Mouse (Mus musculus): ENCODE measurements around the gene 4930432K21Rik.

Gene 4930432K21Rik

DNA sequence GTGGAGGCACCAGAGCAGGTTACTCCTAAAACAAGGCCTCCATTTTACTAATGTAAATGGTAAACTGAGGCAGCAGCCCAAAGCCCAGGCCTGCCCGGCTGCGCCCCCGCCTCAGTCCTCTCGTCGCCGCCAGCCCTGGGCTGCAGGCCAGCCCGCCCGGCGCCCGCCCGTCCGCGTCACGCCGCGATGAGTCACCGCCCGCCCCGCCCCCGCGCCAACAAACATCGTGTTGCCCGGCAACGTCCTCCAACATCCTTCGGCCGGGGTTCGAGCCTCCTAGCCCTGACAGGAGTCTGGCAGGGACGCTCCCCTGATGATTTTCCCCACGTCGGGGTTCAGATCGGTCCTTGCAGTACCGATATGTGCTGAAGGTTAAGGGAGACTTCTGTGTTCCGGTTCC is 44.7 kb downstream of the 4930432K21Rik start:
- peak; percentile 70 for DNase-seq (ENCODE audit: low spot score)

DNA sequence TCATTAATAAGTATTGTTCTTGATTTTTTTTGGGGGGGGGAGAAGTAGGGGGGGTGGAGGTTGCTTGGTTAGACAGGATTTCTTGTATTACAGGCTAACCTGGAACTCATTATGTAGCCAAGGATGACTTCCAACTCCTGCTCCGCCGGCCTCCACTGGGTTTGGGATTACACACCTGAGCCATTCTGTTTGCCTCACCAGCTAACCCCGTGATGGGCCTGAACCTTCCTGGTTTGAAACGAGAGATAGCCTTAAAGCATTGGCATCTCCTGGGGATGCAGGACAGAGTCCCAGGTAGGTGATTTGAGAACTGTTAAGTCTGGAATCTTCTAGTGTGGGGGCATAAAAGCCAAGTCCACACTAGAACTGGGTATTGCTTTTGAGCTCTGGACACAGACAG is 45.3 kb downstream of the 4930432K21Rik start:
- DNase-seq (ENCODE audit: low spot score): no peak

DNA sequence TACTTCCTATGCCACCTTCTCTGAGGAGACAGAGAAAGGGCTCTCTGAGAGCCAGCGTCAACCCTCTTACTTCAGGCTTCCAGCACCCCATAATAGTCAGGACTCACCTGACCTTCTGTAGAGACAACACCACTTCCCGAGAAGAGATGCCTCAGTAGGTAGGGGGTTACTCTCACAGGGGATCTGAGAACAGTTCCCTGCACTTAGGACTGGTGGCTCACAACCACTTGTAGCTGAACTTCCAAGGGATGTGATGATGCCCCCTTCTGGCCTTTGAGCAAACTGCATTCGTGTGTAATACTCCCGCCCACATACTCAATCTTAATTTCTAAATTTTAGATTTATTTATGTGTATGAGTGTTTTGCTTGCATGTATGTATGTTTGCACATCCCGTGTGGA is 45.7 kb downstream of the 4930432K21Rik start:
- no peak for DNase-seq (ENCODE audit: low spot score)

DNA sequence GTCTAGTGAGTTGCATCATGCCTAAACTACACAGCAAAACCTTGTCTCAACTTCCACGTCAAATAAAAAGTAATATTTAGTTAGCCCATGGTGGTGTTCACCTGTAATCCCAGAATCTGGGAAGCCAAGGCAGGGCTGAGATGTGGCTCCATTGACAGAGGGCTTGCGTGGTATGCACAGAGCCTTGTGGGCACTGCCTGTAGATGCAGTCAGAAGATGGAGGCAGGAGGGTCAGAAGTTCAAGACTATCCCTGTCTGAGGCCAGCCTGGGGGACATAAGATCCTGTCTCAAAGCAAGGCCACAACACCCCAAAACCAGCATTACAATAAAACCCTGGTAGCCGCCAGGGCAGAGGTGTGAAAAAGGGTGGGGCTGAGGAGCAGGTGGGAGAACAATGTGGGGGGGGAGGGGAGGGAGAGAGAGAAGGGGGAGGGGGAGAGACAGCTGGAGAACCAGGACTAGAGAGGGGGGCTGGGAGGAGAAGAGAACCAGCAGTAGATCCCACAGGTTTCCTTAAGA is 46.5 kb downstream of the 4930432K21Rik start:
- DNase-seq (ENCODE audit: low spot score): no peak

DNA sequence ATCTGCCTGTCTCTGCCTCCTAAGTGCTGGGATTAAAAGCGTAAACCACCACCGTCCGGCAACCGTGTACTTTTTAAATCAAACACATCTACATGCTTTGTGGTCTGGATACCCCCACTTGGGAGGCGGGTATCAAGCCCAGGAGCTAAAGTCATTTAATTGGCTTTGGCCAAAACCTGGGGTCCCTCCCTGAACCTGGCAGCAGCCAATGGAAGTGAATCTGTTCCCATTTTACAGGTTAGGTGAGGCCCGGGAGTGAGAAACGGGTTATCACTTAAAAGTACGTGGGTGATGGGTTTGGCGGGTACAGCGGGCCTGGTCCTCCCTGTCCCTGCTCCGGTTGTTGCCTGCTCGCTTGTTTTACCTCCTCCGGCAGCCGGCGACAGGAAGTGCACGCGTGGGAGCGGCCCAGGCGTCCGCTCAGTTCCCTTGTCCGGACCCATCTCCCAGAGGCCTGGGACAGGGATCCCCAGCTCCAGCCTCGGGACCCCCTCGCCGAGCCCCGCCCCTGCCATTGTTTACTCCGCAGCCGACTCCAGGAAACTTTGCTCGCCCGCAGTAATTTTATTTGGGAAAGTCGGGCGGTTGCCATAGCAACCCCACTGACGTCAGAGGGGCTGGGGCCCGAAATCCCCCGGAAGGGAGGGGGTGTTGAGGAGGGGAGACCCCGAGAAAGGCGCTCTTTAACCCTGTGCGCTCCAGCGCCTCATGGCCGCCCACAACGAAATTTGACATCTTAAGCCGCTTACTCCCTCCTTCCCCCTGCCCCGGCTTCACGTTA is 49.5 kb downstream of the 4930432K21Rik start:
- peak; percentile 83 for DNase-seq (ENCODE audit: low spot score)

DNA sequence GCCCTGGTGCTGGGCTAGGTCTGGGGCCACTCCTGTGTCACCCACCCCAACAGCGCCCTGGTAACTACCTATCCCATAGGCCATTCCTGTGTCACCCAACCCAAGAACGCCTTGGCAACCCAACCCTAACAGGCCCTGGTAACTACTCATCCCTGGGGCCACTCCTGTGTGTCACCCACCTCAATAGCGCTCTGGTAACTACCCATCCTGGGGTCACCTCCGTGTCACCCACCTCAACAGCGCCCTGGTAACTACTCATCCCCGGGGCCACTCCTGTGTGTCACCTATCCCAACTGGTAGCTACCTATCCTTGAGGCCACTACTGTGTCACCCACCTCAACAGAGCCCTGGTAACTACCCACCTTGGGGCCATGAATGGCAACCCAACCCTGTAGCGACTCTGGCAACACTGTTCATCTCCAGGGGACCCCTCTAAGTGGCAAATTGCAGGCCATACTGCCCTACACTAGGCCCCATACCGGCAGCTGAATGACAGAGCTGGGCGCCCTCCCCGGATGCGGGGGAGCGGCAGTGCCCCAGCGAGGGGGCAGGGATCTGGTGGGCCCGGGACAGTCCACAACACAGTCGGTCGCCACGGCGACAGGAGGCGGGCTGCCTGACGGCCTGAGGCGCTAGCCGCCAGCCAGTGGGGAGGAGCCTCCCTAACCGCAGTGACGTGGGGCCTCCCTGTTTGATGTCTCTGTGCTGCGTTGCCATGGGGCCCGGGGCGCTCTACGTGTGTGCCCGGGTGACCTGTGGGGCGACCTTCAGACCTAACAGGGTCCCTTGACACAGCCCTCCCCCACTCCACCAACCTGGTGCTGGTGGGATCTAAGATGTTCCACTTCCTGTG is 50.3 kb downstream of the 4930432K21Rik start:
- DNase-seq (ENCODE audit: low spot score): peak; percentile 90

DNA sequence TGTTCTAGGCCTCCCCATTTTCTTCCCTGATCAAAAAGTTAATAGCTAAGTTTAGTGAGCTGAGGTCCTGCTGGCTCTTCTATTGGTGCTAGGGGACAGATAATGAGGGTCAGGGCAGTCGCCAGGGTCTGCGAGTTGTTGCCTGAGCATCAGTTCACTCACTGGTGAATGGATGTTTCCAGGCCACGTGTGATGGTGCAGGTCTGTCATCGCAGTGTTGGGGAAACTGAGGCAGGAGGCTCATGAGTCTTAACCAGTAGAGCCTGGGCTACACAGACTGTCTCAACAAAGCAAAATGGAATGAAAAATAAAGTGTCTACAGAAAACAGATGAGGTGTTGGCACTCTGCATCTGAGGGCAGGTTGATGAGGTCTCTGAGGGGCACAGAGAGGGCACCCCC is 51.0 kb downstream of the 4930432K21Rik start:
- no peak for DNase-seq (ENCODE audit: low spot score)

DNA sequence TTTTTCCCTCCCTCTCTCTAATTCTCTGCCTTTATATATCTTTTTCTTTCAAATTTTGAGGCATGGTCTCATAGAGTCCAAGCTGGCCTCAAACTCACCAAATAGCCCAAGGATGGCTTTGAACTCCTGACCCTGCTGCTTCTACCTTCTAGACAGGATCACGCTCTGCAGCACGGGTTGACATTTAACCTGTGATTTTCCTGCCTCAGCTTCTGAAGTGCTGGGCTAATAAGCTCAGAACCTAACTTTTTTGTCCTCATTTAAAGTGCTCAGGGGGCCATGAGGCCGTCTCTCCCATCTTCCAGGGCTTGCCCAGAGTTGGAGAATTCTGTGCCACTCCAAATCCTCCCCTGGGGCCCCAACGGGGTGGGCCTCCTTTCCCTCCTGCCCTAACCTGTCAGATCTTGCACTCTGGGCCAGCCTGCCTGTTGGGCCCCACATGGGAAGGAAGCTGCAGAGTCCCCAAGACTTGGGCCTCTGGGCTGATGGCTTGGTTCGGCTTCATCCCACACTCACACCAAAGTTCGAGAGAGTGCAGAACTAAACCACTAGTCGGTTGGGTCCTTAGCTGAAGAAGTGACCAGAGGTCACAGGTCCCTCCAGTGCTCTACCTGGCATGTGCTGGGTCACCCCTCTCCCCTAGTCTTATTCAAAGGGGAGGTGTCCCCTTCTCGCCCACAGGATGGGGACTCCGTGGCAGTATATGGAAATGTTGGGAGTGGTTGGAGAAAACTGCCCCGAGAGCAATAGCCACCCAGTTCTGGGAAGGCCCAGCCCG is 51.7 kb downstream of the 4930432K21Rik start:
- no peak for DNase-seq (ENCODE audit: low spot score)

DNA sequence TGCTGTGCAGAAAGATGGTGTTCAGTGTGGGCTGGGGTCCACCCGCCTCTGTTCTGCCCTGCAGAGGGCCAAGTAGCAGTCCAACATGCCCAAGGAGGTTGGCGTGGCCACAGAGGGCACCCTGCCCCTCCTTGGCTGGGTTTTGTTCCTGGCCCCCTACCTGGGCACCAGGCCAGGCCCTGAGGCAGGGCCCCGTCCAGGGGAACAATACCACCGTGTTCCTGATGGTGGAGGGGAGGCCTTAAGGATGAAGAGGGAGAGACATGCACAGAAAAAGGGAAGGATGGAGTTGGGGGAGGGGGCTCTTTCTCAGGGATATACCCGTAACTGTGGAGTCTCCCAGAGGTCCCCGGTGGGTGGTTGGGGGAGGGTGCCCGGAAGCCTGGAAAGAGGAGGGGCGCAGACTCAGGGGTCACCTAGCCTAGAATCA is 52.3 kb downstream of the 4930432K21Rik start:
- no peak for DNase-seq (ENCODE audit: low spot score)

DNA sequence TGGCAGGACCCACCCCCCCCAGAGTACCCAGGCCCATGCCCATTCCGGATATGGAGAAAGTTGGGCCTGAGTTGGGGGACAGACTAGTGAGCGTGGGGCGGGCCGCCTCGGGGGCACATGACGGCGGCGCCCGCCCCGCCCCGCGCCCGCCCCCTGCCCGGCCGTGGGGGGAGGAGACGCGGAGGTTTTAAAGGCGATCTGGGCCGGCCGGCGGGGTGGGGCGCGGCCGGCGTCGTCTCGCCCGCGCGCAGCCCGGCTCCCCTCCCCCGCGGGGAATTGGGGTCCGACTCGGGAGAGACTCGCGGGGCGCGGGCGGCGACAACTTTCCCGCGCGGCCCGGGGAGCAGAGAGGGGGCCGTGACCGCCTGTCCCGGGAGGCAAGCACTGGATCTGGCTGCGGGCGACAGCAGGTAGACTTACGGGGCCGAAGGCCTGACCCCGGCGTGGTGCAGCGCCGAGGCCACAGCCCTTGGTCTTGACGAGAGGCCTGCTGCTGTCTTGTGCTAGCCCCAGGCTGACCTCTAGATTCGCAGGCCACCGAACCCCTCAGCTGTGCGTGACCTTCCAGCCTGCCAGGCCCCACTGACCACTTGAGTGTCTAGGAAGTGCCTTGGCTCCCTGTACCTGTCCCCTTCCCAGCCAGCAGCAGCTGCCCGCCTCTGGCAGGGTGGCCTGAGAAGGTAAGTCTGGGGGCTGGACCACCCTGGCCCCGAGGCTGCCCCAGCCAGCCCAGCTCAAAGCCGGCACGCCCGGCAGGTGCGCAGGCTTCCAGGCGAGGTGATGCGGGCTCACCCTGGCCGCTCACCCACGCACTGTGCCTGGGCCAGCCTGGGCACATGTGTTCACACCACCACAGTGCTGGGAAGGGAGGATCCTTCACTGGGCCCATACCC is 53.1 kb downstream of the 4930432K21Rik start:
- DNase-seq (ENCODE audit: low spot score): peak; percentile 73

DNA sequence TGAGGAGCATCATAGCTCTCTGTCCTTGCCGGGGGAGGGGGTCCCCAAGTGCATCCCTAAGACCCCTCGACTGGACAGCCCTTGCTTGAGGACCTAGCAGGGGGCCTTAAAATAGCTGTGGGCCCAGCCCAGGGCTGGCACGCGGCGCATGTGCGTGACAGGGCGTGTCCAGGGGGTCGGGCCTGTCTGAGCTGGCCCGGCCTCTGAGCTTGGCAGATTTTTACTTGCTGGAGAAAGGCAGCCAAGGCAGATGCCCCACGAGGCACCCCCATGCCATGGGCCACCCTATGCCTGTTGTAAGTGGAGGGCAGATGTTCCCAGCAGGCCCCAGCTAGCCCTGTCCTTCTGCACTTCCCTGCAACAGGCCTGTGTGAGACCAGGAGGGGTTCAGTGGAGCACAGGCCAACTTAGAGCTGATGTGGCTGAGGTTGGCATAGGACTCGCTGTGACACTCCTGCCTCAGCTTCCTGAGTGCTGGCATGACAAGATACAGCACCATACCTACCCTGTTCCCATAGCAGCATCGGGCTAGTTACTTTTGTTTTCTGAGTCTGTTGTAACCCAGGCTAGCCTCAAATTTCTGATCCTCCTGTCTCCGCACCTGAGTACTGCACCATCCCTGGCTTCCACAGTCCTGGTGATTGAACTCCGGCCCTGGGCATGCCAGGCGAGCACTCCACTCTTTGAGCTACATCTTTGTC is 53.9 kb downstream of the 4930432K21Rik start:
- peak; percentile 67 for DNase-seq (ENCODE audit: low spot score)

DNA sequence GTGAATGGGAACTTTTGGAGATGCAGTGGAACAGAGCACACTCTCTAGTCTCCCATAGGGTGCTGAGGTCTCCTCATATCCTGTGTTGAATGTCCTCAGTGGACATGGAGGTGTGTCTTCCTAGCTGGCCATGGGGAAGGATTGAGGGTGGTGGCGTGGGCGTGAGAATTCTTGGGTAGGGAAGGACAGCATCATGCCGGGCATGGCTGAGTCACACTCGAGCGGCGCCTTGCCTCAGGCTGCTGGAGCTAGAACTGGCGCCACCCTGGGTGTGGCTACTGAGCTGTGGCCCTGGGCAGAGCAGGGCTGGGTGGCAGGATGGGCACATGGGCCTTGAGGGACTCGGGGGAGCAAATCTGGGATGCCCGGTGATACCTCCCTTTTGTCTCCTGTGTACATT is 54.6 kb downstream of the 4930432K21Rik start:
- DNase-seq (ENCODE audit: low spot score): peak; percentile 49

DNA sequence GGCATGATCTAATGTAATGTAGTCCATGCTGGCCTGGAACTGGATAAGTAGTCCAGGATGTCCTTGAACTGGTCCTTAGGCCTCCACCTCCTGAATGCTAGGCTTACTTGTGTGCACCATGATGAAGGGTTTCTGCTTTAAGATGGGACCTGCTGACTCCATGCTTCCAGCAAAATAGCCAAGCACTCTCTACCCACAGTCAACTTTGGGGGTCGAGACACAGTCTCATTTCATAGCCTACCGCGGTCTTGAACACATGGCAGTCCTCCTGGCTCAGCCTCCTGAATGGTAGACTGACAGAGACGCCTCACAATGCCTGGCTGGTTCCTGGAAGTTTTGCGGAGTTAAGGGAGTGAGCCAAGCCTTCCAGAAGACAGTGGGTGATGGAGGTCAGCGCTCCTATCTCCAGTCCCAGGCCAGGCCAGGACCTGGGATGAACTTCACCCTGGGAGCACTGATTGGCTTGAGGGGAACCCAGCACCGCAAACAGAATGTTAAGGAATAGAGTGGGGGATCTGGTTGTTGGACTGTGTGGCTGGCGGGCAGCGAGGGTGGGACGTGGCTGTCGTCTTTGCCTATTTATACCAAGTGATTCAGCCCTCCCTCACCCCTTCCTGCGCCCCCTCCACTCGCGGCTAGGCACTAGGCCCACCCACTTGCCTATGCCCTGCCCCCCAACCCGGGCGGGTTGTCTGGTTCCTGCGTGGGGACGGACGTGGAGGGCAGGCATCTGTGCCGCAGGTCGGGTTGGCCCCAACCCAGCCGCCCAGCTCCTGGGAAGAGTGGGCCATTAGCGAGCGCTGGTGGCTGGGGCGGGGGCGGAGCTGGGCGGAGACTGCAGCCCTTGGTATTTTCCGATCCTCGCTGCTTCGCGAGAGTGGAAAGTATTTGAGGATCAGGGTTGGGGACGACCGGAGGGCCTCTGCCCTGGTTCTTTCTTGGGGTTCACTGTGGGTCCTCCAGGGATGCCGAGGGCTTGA is 55.4 kb downstream of the 4930432K21Rik start:
- DNase-seq (ENCODE audit: low spot score): peak; percentile 76

DNA sequence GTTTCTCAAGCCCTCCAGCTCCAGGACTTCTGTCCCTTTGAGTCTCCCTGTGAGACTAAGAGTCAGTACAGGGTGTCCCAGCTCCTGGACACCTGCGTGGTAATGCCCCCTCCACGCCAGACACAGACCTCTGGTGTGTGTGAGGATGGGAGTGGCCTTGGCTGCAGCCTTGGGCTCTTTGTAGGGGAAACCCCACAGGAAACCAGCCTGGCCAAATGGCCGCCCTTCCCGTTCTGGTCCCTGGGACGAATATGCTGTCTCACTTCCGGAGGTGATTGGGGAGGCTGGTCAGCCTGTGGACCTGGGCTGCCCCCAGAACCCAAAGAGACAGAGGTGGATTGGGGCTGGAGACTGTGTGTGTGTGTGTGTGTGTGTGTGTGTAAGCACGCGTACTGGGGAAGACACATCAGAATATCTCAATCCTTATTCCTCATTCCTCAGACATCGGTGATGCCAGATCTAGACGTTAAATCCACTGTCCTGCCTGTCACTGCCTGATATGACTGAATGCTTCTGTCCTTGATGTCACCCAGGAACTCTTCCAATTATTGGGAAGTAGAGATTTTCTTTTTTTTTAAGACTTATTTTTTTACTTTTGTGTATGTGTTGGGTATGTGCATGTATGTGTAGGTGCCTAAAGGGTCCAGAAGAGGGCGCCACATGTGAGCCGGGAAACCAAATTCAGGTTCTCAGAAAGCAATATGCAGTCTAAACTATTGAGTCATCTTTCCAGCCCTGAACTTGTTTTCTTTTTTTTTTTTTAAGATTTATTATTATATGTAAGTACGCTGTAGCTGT is 56.3 kb downstream of the 4930432K21Rik start:
- peak; percentile 60 for DNase-seq (ENCODE audit: low spot score)

DNA sequence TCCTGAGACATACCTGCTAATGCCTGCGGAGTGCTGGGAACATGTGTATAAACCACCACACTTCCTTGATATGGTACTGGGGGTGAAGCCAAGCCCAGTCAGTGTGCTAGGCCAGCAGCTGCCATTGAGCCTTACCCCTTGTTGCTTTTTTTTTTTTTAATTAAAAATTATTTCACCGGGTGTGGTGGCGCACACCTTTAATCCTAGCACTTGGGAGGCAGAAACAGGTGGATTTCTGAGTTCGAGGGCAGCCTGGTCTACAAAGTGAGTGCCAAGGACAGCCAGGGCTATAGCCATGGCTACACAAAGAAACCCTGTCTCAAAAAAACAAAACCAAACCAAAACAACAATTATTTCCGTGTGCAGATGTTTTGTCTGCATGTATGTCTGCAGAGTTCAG is 57.2 kb downstream of the 4930432K21Rik start:
- no peak for DNase-seq (ENCODE audit: low spot score)

DNA sequence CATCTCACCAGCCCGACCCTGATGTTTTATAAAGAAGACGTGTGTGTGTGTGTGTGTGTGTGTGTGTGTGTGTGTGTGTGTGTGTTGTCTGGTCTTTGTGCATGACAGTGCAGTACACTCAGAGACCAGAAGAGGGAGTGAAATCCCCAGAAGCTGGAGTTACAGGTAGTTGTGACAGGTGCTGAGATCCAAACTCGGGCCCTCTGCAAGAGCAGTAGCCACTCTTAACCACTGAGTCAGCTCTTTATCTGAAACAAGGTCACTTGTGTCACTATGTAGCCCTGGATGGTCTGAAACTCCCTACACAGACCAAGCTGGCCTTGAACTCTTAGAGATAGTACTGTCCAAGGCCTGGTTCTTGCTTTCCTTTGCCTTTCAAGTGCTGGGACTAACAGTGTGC is 58.8 kb downstream of the 4930432K21Rik start:
- DNase-seq (ENCODE audit: low spot score): no peak

DNA sequence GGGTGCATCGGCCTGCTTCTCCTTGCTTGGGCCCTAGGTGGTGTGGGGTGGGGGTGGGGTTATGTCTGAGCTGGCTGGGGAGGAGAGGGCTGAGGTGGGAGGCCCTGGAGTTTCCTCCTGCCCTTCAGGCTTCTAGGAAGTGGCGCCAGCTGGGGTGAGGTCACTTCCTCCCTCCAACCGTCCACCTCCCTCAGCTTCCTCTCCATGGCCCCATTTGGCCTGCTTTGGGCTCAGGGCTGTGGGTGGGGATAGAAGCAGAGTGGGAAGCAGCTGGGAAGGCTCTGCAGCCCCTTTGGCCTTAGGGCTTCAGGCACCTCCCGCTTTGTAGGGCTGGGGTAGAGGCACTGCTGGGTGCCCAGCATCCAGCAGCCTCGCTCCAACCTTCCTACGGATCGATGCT is 60.0 kb downstream of the 4930432K21Rik start:
- no peak for DNase-seq (ENCODE audit: low spot score)

All from ovary, adult 18-20 months (tissue).